Mouse (Mus musculus) stomach, postnatal 0 days (tissue): Measurements from ENCODE around the gene Pnp. TPM values are rescaled to one million over a fixed set of nuclear protein-coding genes. Genes with fewer than 3 reads are reported as not detected.
A peak's percentile ranks its signal among the peaks of the same experiment; 100 is the strongest.

ENCODE experiments used
- ATAC-seq: fragments of 200-750 bp; cut with Nextera tagmentation; 2 replicates; pipeline ENCODE4 v1.8.0; 2017; ENCODE audit not compliant: low FRiP score, low TSS enrichment
- DNase-seq: peaks from one replicate; pipeline ENCODE4 v3.0.0-alpha.2; 2016; ENCODE audit warnings: low spot score
- H3K27ac ChIP-seq: fragments of 300-500 bp; sonication (generic); replicated peaks from 2 replicates; pipeline ENCODE4 v1.5.1; 2014; ENCODE audit warnings: mild to moderate bottlenecking, control low read depth
- H3K27me3 ChIP-seq: fragments of 300-500 bp; sonication (generic); 2 replicates; pipeline ENCODE4 v1.6.1; 2014; ENCODE audit warnings: low read length; ENCODE audit not compliant: control insufficient read depth, insufficient read depth
- H3K36me3 ChIP-seq: fragments of 300-500 bp; sonication (generic); 2 replicates; pipeline ENCODE4 v1.6.1; 2014; ENCODE audit warnings: low read length, mixed read lengths; ENCODE audit not compliant: control insufficient read depth, insufficient read depth
- H3K4me1 ChIP-seq: fragments of 300-500 bp; sonication (generic); replicated peaks from 2 replicates; pipeline ENCODE4 v1.6.1; 2014; ENCODE audit warnings: antibody characterized with exemption; ENCODE audit not compliant: control insufficient read depth, insufficient read depth
- H3K4me2 ChIP-seq: fragments of 300-500 bp; sonication (generic); replicated peaks from 2 replicates; pipeline ENCODE4 v1.6.1; 2014; ENCODE audit warnings: low read depth, mild to moderate bottlenecking, control low read depth, moderate library complexity
- H3K4me3 ChIP-seq: fragments of 300-500 bp; sonication (generic); 2 replicates; pipeline ENCODE4 v1.5.1; 2014; ENCODE audit warnings: low read depth, low read length, control low read depth
- H3K9ac ChIP-seq: fragments of 300-500 bp; sonication (generic); 2 replicates; pipeline ENCODE4 v1.6.1; 2014; ENCODE audit warnings: mild to moderate bottlenecking, low read length, control low read depth, mixed read lengths
- H3K9me3 ChIP-seq: fragments of 300-500 bp; sonication (generic); 2 replicates; pipeline ENCODE4 v1.6.1; 2016; ENCODE audit warnings: low read length; ENCODE audit not compliant: control insufficient read depth
- CTCF ChIP-seq: IDR thresholded peaks from 2 replicates; pipeline ENCODE4 v1.5.1; 2016; ENCODE audit warnings: antibody characterized with exemption, low read depth, mild to moderate bottlenecking, moderate library complexity
- EP300 ChIP-seq: optimal IDR thresholded peaks from 2 replicates; pipeline ENCODE3; 2016; ENCODE audit warnings: antibody characterized with exemption
- WGBS: fragments of 180-500 bp; shearing (Covaris S2); extraction: QIAGEN DNeasy Blood & Tissue Kit; methylation state at CpG from one replicate; pipeline ENCODE4 v1.1.7; 2014; 5-methylcytosine and 5-hydroxymethylcytosine counted together
- polyA plus RNA-seq: library from polyadenylated mRNA; unstranded; fragments of >200 nt; fragmentation: Nextera tagmentation; extraction: Ambion mirVana; gene quantifications from 2 replicates; pipeline ENCODE4 v1.2.1, GENCODE M21; 2015

Pnp gene
- polyA plus RNA-seq, 1 experiment from 2014 or later, result 48.6 TPM

- H3K36me3 ChIP-seq, result peaks cover 17% of the 10 kb centered on the region
- ATAC-seq, result peak; percentile 63
- TF ChIP-seq EP300, result no peak
- no peak for TF ChIP-seq CTCF
- H3K27ac ChIP-seq, result peak overlapping the region; percentile 95
- H3K9ac ChIP-seq, result peak overlapping the region; percentile 78
- peak overlapping the region; percentile 73 for H3K4me3 ChIP-seq
- H3K9me3 ChIP-seq, result no peaks in the 10 kb centered on the region
- H3K4me2 ChIP-seq, result peak overlapping the region; percentile 89
- H3K27me3 ChIP-seq, result no peaks in the 10 kb centered on the region
- 1% methylated on average over 38 of the region's 38 CpGs for WGBS
- peaks cover 2% of the 10 kb centered on the region; the same call in 1 of the 2 replicates for H3K4me1 ChIP-seq
- DNase-seq, result no peak
Observed at GRCm38 (mm10) chr14:50925111-50925920, 5.6 kb upstream of the Pnp start.

GRCm38 (mm10) chr14:50927366-50927765, 3.5 kb upstream of the Pnp start:
- Histone ChIP-seq H3K27ac (no peak overlapping the region), H3K4me2 (no peak overlapping the region), H3K4me3 (no peak overlapping the region), H3K4me1 (peaks cover 2% of the 10 kb centered on the region; the same call in 1 of the 2 replicates), H3K27me3 (no peaks in the 10 kb centered on the region), H3K36me3 (peaks cover 14% of the 10 kb centered on the region), H3K9me3 (no peaks in the 10 kb centered on the region), H3K9ac (no peak overlapping the region)
- DNase-seq (no peak), ATAC-seq (no peak)
- WGBS, result 67% methylated on average over 3 of the region's 3 CpGs
- TF ChIP-seq CTCF, result no peak
- TF ChIP-seq EP300, result no peak

GRCm38 (mm10) chr14:50929951-50930350, 931 bp upstream of the Pnp start:
- no peak for ATAC-seq
- WGBS, result 8% methylated on average over 10 of the region's 10 CpGs
- H3K27ac ChIP-seq, result peak overlapping the region; percentile 98

GRCm38 (mm10) chr14:50930377-50930753, 517 bp upstream of the Pnp start:
- Histone ChIP-seq H3K4me3 (peak overlapping the region; percentile 98), H3K27ac (peak overlapping the region; percentile 98), H3K36me3 (peaks cover 14% of the 10 kb centered on the region), H3K4me2 (peak overlapping the region; percentile 79), H3K9ac (peak overlapping the region; percentile 98), H3K4me1 (no peaks in the 10 kb centered on the region), H3K9me3 (no peaks in the 10 kb centered on the region), H3K27me3 (no peaks in the 10 kb centered on the region)
- DNase-seq (peak; percentile 88), ATAC-seq (peak; percentile 81)
- WGBS, result under 1% methylated on average over 35 of the region's 38 CpGs
- TF ChIP-seq CTCF (no peak), EP300 (no peak)

More at GRCm38 (mm10) chr14:50929951-50930350, 931 bp upstream of the Pnp start:
- H3K4me1 ChIP-seq, result no peaks in the 10 kb centered on the region
- H3K4me3 ChIP-seq, result peak overlapping the region; percentile 98
- H3K36me3 ChIP-seq, result peaks cover 14% of the 10 kb centered on the region
- H3K9me3 ChIP-seq, result no peaks in the 10 kb centered on the region
- H3K27me3 ChIP-seq, result no peaks in the 10 kb centered on the region
- DNase-seq, result no peak
- peak overlapping the region; percentile 79 for H3K4me2 ChIP-seq
- TF ChIP-seq CTCF (no peak), EP300 (no peak)
- peak overlapping the region; percentile 98 for H3K9ac ChIP-seq

- H3K27me3 ChIP-seq, result no peaks in the 10 kb centered on the region
- peak overlapping the region; percentile 98 for H3K4me3 ChIP-seq
- no peak for TF ChIP-seq EP300
- TF ChIP-seq CTCF, result no peak
- peak overlapping the region; percentile 86 for H3K27ac ChIP-seq
- H3K9me3 ChIP-seq, result no peaks in the 10 kb centered on the region
- whole genome bisulfite sequencing, result 12% methylated on average over 12 of the region's 12 CpGs
- ATAC-seq (no peak), DNase-seq (no peak)
- H3K36me3 ChIP-seq, result peaks cover 14% of the 10 kb centered on the region
- no peaks in the 10 kb centered on the region for H3K4me1 ChIP-seq
- H3K9ac ChIP-seq, result peak overlapping the region; percentile 62
- peak overlapping the region; percentile 64 for H3K4me2 ChIP-seq
Observed at GRCm38 (mm10) chr14:50931493-50932020, 675 bp downstream of the Pnp start.

- Histone ChIP-seq H3K4me3 (no peak overlapping the region), H3K4me1 (no peaks in the 10 kb centered on the region), H3K27ac (no peak overlapping the region), H3K36me3 (no peaks in the 10 kb centered on the region), H3K4me2 (no peak overlapping the region), H3K9ac (no peak overlapping the region), H3K9me3 (no peaks in the 10 kb centered on the region), H3K27me3 (no peaks in the 10 kb centered on the region)
- ATAC-seq (no peak), DNase-seq (no peak)
- no peak for TF ChIP-seq CTCF
- no peak for TF ChIP-seq EP300
- WGBS, result 64% methylated on average over 1 of the region's 1 CpGs
Observed at GRCm38 (mm10) chr14:50936649-50937048, 5.8 kb downstream of the Pnp start.
